Mouse (Mus musculus): ENCODE measurements around the gene Tsr3. TPM values are rescaled to one million over a fixed set of nuclear protein-coding genes. Genes with fewer than 3 reads are reported as not detected.
"Not testable (repeated sequence)": the region's sequence is repeated elsewhere in the genome, so short reads cannot be mapped to it uniquely, and the experiment has no call there.

The Tsr3 gene
- polyA plus RNA-seq (2016; fragmentation: Nextera tagmentation; extraction: Ambion mirVana): 44.9 and 58.4 TPM in 2 replicates

GRCm38 (mm10) chr17:25239695-25240636, at the start of gene Tsr3, which contains the start of gene Gnptg:
Tsr3 (plus strand) TSS chr17:25240170.
Gnptg (minus strand) TSS chr17:25240124.
- Histone ChIP-seq H3K4me1 (peaks cover 29% of the 10 kb centered on the region), H3K27ac (peak within 1 kb of the TSS; percentile 93), H3K36me3 (peaks cover 60% of the 10 kb centered on the region), H3K27me3 (ENCODE audit: insufficient read depth, poor library complexity, severe bottlenecking) (no peaks in the 10 kb centered on the region), H3K9me3 (no peaks in the 10 kb centered on the region), H3K4me3 (peak within 1 kb of the TSS; percentile 99)
- under 1% methylated on average over 80 of the region's 80 CpGs for WGBS
- peak; percentile 95 for DNase-seq (ENCODE audit: low spot score)

- H3K27ac ChIP-seq: no peak overlapping the region
- H3K27me3 ChIP-seq (ENCODE audit: insufficient read depth, poor library complexity, severe bottlenecking): no peaks in the 10 kb centered on the region
- DNase-seq (ENCODE audit: low spot score): no peak
- no peak overlapping the region for H3K4me3 ChIP-seq
- H3K4me1 ChIP-seq: no peaks in the 10 kb centered on the region
- WGBS: 93% methylated on average over 4 of the region's 4 CpGs
- H3K36me3 ChIP-seq: peaks cover 72% of the 10 kb centered on the region
- no peaks in the 10 kb centered on the region for H3K9me3 ChIP-seq
Observed at GRCm38 (mm10) chr17:25202401-25202800, 37.6 kb upstream of the Tsr3 start.

- Histone ChIP-seq H3K4me3 (no peak overlapping the region), H3K27ac (no peak overlapping the region), H3K9me3 (no peaks in the 10 kb centered on the region), H3K27me3 (ENCODE audit: insufficient read depth, poor library complexity, severe bottlenecking) (no peaks in the 10 kb centered on the region), H3K4me1 (no peaks in the 10 kb centered on the region), H3K36me3 (peaks cover 89% of the 10 kb centered on the region)
- DNase-seq (ENCODE audit: low spot score): no peak
- WGBS: 92% methylated on average over 4 of the region's 4 CpGs
Observed at GRCm38 (mm10) chr17:25210006-25210405, 30.0 kb upstream of the Tsr3 start.

GRCm38 (mm10) chr17:25210680-25211466, 29.1 kb upstream of the Tsr3 start:
- H3K9me3 ChIP-seq: no peaks in the 10 kb centered on the region
- H3K27me3 ChIP-seq (ENCODE audit: insufficient read depth, poor library complexity, severe bottlenecking): no peaks in the 10 kb centered on the region
- no peak overlapping the region for H3K4me3 ChIP-seq
- no peaks in the 10 kb centered on the region for H3K4me1 ChIP-seq
- WGBS: 82% methylated on average over 15 of the region's 15 CpGs
- no peak for DNase-seq (ENCODE audit: low spot score)
- H3K27ac ChIP-seq: no peak overlapping the region
- H3K36me3 ChIP-seq: peaks cover 91% of the 10 kb centered on the region

- H3K4me1 ChIP-seq: no peaks in the 10 kb centered on the region
- H3K36me3 ChIP-seq: peaks cover 90% of the 10 kb centered on the region
- H3K4me3 ChIP-seq: no peak overlapping the region
- H3K27me3 ChIP-seq (ENCODE audit: insufficient read depth, poor library complexity, severe bottlenecking): no peaks in the 10 kb centered on the region
- WGBS: 67% methylated on average over 4 of the region's 4 CpGs
- no peak for DNase-seq (ENCODE audit: low spot score)
- no peaks in the 10 kb centered on the region for H3K9me3 ChIP-seq
- H3K27ac ChIP-seq: no peak overlapping the region
Observed at GRCm38 (mm10) chr17:25211705-25212104, 28.3 kb upstream of the Tsr3 start.

GRCm38 (mm10) chr17:25215431-25215830, 24.5 kb upstream of the Tsr3 start:
- no peak overlapping the region for H3K27ac ChIP-seq
- H3K9me3 ChIP-seq: no peaks in the 10 kb centered on the region
- no peak overlapping the region for H3K4me3 ChIP-seq
- H3K4me1 ChIP-seq: no peaks in the 10 kb centered on the region
- peaks cover 76% of the 10 kb centered on the region for H3K36me3 ChIP-seq
- 81% methylated on average over 3 of the region's 3 CpGs for WGBS
- no peaks in the 10 kb centered on the region for H3K27me3 ChIP-seq (ENCODE audit: insufficient read depth, poor library complexity, severe bottlenecking)
- no peak for DNase-seq (ENCODE audit: low spot score)

- Histone ChIP-seq H3K27ac (no peak overlapping the region), H3K9me3 (no peaks in the 10 kb centered on the region), H3K4me3 (no peak overlapping the region), H3K27me3 (ENCODE audit: insufficient read depth, poor library complexity, severe bottlenecking) (no peaks in the 10 kb centered on the region), H3K4me1 (peaks cover 19% of the 10 kb centered on the region), H3K36me3 (peaks cover 49% of the 10 kb centered on the region)
- 80% methylated on average over 9 of the region's 9 CpGs for WGBS
- DNase-seq (ENCODE audit: low spot score): no peak
Observed at GRCm38 (mm10) chr17:25218967-25219366, 21.0 kb upstream of the Tsr3 start.

GRCm38 (mm10) chr17:25219492-25220295, 20.3 kb upstream of the Tsr3 start:
- Histone ChIP-seq H3K4me3 (no peak overlapping the region), H3K27ac (no peak overlapping the region), H3K36me3 (peaks cover 42% of the 10 kb centered on the region), H3K27me3 (ENCODE audit: insufficient read depth, poor library complexity, severe bottlenecking) (no peaks in the 10 kb centered on the region), H3K9me3 (no peaks in the 10 kb centered on the region), H3K4me1 (peaks cover 21% of the 10 kb centered on the region)
- no peak for DNase-seq (ENCODE audit: low spot score)
- WGBS: 91% methylated on average over 15 of the region's 15 CpGs

GRCm38 (mm10) chr17:25220746-25221145, 19.2 kb upstream of the Tsr3 start:
- Histone ChIP-seq H3K4me1 (peaks cover 21% of the 10 kb centered on the region), H3K36me3 (peaks cover 32% of the 10 kb centered on the region), H3K27ac (no peak overlapping the region; the same call in 1 of the 2 replicates), H3K4me3 (no peak overlapping the region), H3K9me3 (no peaks in the 10 kb centered on the region), H3K27me3 (ENCODE audit: insufficient read depth, poor library complexity, severe bottlenecking) (no peaks in the 10 kb centered on the region)
- 86% methylated on average over 1 of the region's 1 CpGs for whole genome bisulfite sequencing
- DNase-seq (ENCODE audit: low spot score): no peak

- H3K27me3 ChIP-seq (ENCODE audit: insufficient read depth, poor library complexity, severe bottlenecking): no peaks in the 10 kb centered on the region
- H3K27ac ChIP-seq: peak overlapping the region; percentile 84
- peaks cover 34% of the 10 kb centered on the region for H3K36me3 ChIP-seq
- H3K9me3 ChIP-seq: no peaks in the 10 kb centered on the region
- WGBS: under 1% methylated on average over 21 of the region's 30 CpGs
- peak; percentile 90 for DNase-seq (ENCODE audit: low spot score)
- peak overlapping the region; percentile 67 for H3K4me3 ChIP-seq
- peaks cover 26% of the 10 kb centered on the region for H3K4me1 ChIP-seq
Observed at GRCm38 (mm10) chr17:25221821-25222503, 18.0 kb upstream of the Tsr3 start.

GRCm38 (mm10) chr17:25222504-25222940, 17.4 kb upstream of the Tsr3 start:
- not testable (repeated sequence) for H3K9me3 ChIP-seq; DNase-seq (ENCODE audit: low spot score); H3K27me3 ChIP-seq (ENCODE audit: insufficient read depth, poor library complexity, severe bottlenecking)
- peaks cover 26% of the 10 kb centered on the region for H3K4me1 ChIP-seq
- H3K4me3 ChIP-seq: peak overlapping the region; percentile 67
- 8% methylated on average over 20 of the region's 28 CpGs for WGBS
- peak overlapping the region; percentile 77 for H3K27ac ChIP-seq
- peaks cover 32% of the 10 kb centered on the region for H3K36me3 ChIP-seq

Data from heart, embryonic 10.5 days (tissue).